Mouse (Mus musculus) megakaryocyte, embryonic 14.5 days (primary cell): ENCODE results near the gene Nenf. TPM values are rescaled to one million over a fixed set of nuclear protein-coding genes. Genes with fewer than 3 reads are reported as not detected.

Source experiments
- H3K27me3 ChIP-seq: replicated peaks from 2 replicates; pipeline ENCODE3; 2012; ENCODE audit warnings: inconsistent platforms
- H3K36me3 ChIP-seq: replicated peaks from 2 replicates; pipeline ENCODE3; 2012; ENCODE audit warnings: low read length, inconsistent platforms, mixed read lengths
- H3K4me1 ChIP-seq: 2 replicates; pipeline ENCODE4 v1.6.1; 2012; ENCODE audit warnings: inconsistent platforms
- H3K4me3 ChIP-seq: replicated peaks from 2 replicates; pipeline ENCODE3; 2012; ENCODE audit warnings: moderate library complexity, mild to moderate bottlenecking, inconsistent platforms
- H3K9me3 ChIP-seq: 2 replicates; pipeline ENCODE4 v1.6.1; 2012; ENCODE audit warnings: inconsistent platforms
- FLI1 ChIP-seq: IDR thresholded peaks from 2 replicates; pipeline ENCODE4 v1.6.1; 2012; ENCODE audit warnings: low read length, inconsistent platforms, mixed read lengths
- GATA1 ChIP-seq: IDR thresholded peaks from 3 replicates; pipeline ENCODE4 v1.6.1; 2012; ENCODE audit warnings: mixed read lengths, low read length, inconsistent platforms, borderline replicate concordance
- polyA plus RNA-seq: library from polyadenylated mRNA; stranded (reverse); fragments of >175 nt; gene quantifications from 2 replicates; pipeline ENCODE4 v1.2.3, GENCODE M21; 2012; ENCODE audit warnings: low replicate concordance; ENCODE audit not compliant: insufficient read depth

Nenf gene
- polyA plus RNA-seq, 1 experiment, result 31.8 TPM

- TF ChIP-seq FLI1 (no peak), GATA1 (no peak)
- peaks cover 7% of the 10 kb centered on the region; the same call in 1 of the 2 replicates for H3K4me1 ChIP-seq
- H3K9me3 ChIP-seq, result no peaks in the 10 kb centered on the region
- no peak overlapping the region for H3K4me3 ChIP-seq
- peaks cover 86% of the 10 kb centered on the region for H3K36me3 ChIP-seq
- no peaks in the 10 kb centered on the region for H3K27me3 ChIP-seq
These were observed 30.6 kb upstream of the Nenf start for GRCm38 (mm10) chr1:191348592-191348991.

- Histone ChIP-seq H3K4me3 (no peak overlapping the region), H3K9me3 (no peaks in the 10 kb centered on the region), H3K4me1 (peaks cover 7% of the 10 kb centered on the region; the same call in 1 of the 2 replicates), H3K36me3 (peaks cover 86% of the 10 kb centered on the region), H3K27me3 (no peaks in the 10 kb centered on the region)
- no peak for TF ChIP-seq GATA1
- no peak for TF ChIP-seq FLI1
These were observed 29.6 kb upstream of the Nenf start for GRCm38 (mm10) chr1:191347602-191348001.

- peaks cover 82% of the 10 kb centered on the region for H3K36me3 ChIP-seq
- H3K4me3 ChIP-seq, result no peak overlapping the region
- no peak for TF ChIP-seq FLI1
- no peak for TF ChIP-seq GATA1
- peaks cover 4% of the 10 kb centered on the region for H3K27me3 ChIP-seq
- H3K4me1 ChIP-seq, result peaks cover 7% of the 10 kb centered on the region; the same call in 1 of the 2 replicates
- peaks cover 15% of the 10 kb centered on the region for H3K9me3 ChIP-seq
These were observed 22.5 kb upstream of the Nenf start for GRCm38 (mm10) chr1:191340530-191340929.

- Histone ChIP-seq H3K4me3 (no peak overlapping the region), H3K27me3 (peaks cover 4% of the 10 kb centered on the region), H3K36me3 (peaks cover 76% of the 10 kb centered on the region), H3K9me3 (peaks cover 15% of the 10 kb centered on the region), H3K4me1 (peaks cover 3% of the 10 kb centered on the region; the same call in 1 of the 2 replicates)
- TF ChIP-seq GATA1 (no peak), FLI1 (no peak)
These were observed 21.9 kb upstream of the Nenf start for GRCm38 (mm10) chr1:191339876-191340275.

- TF ChIP-seq GATA1 (no peak), FLI1 (no peak)
- peaks cover 14% of the 10 kb centered on the region for H3K4me1 ChIP-seq
- peaks cover 55% of the 10 kb centered on the region for H3K36me3 ChIP-seq
These were observed 16.5 kb upstream of the Nenf start for GRCm38 (mm10) chr1:191334500-191334899.

GRCm38 (mm10) chr1:191330356-191330755, 12.4 kb upstream of the Nenf start:
- H3K9me3 ChIP-seq, result no peaks in the 10 kb centered on the region
- H3K27me3 ChIP-seq, result peaks cover 16% of the 10 kb centered on the region
- no peak for TF ChIP-seq GATA1
- TF ChIP-seq FLI1, result no peak
- no peak overlapping the region for H3K4me3 ChIP-seq
- peaks cover 51% of the 10 kb centered on the region for H3K4me1 ChIP-seq
- peaks cover 36% of the 10 kb centered on the region for H3K36me3 ChIP-seq

More at GRCm38 (mm10) chr1:191334500-191334899, 16.5 kb upstream of the Nenf start:
- Histone ChIP-seq H3K4me3 (no peak overlapping the region), H3K9me3 (peaks cover 10% of the 10 kb centered on the region), H3K27me3 (peaks cover 4% of the 10 kb centered on the region)

GRCm38 (mm10) chr1:191328019-191328441, 10.0 kb upstream of the Nenf start:
- H3K4me3 ChIP-seq, result peak overlapping the region; percentile 64
- H3K4me1 ChIP-seq, result peaks cover 44% of the 10 kb centered on the region
- H3K36me3 ChIP-seq, result peaks cover 27% of the 10 kb centered on the region
- H3K9me3 ChIP-seq, result no peaks in the 10 kb centered on the region
- peaks cover 16% of the 10 kb centered on the region for H3K27me3 ChIP-seq
- TF ChIP-seq FLI1 (no peak), GATA1 (no peak)

- Histone ChIP-seq H3K4me1 (peaks cover 41% of the 10 kb centered on the region), H3K9me3 (no peaks in the 10 kb centered on the region), H3K4me3 (peak overlapping the region; percentile 33), H3K27me3 (peaks cover 20% of the 10 kb centered on the region), H3K36me3 (peaks cover 22% of the 10 kb centered on the region)
- TF ChIP-seq FLI1, result no peak
- no peak for TF ChIP-seq GATA1
These were observed 9.3 kb upstream of the Nenf start for GRCm38 (mm10) chr1:191327258-191327657.

GRCm38 (mm10) chr1:191326233-191326882, 8.4 kb upstream of the Nenf start:
- Histone ChIP-seq H3K27me3 (peaks cover 22% of the 10 kb centered on the region), H3K4me3 (peak overlapping the region; percentile 99), H3K9me3 (no peaks in the 10 kb centered on the region), H3K4me1 (peaks cover 41% of the 10 kb centered on the region), H3K36me3 (peaks cover 17% of the 10 kb centered on the region)
- no peak for TF ChIP-seq GATA1
- TF ChIP-seq FLI1, result no peak

GRCm38 (mm10) chr1:191325726-191326232, 7.8 kb upstream of the Nenf start, which contains the start of gene Tmem206:
Gene Tmem206, plus strand, starts transcription at chr1:191325912.
- H3K4me1 ChIP-seq, result peaks cover 41% of the 10 kb centered on the region
- H3K36me3 ChIP-seq, result peaks cover 11% of the 10 kb centered on the region
- TF ChIP-seq FLI1 (no peak), GATA1 (no peak)
- peaks cover 1% of the 10 kb centered on the region; the same call in 1 of the 2 replicates for H3K9me3 ChIP-seq
- H3K27me3 ChIP-seq, result peaks cover 24% of the 10 kb centered on the region
- peak within 1 kb of the TSS; percentile 99 for H3K4me3 ChIP-seq
